Mouse (Mus musculus) macrophage (primary cell): ENCODE data around the gene Herc1. TPM values are rescaled to one million over a fixed set of nuclear protein-coding genes. Genes with fewer than 3 reads are reported as not detected.

Source experiments
- H3K27ac ChIP-seq: fragments of 350-480 bp; formaldehyde crosslinking; 2 replicates; pipeline ENCODE4 v1.9.0; 2021
- H3K36me3 ChIP-seq: fragments of 350-480 bp; formaldehyde crosslinking; 2 replicates; pipeline ENCODE4 v1.9.0; 2021; ENCODE audit errors: inconsistent target
- H3K4me3 ChIP-seq: fragments of 350-480 bp; formaldehyde crosslinking; 2 replicates; pipeline ENCODE4 v1.9.0; 2021; ENCODE audit errors: inconsistent target
- H3K79me2 ChIP-seq: fragments of 350-480 bp; formaldehyde crosslinking; 2 replicates; pipeline ENCODE4 v1.9.0; 2021; ENCODE audit errors: inconsistent target
- WGBS: methylation state at CpG from one replicate; pipeline ENCODE4 v1.1.7; 2026; ENCODE audit warnings: inconsistent platforms; ENCODE audit not compliant: missing documents; 5-methylcytosine and 5-hydroxymethylcytosine counted together
- polyA plus RNA-seq: library from polyadenylated mRNA; stranded (reverse); fragments of 250-400 nt; gene quantifications from 3 replicates; pipeline ENCODE4 v1.2.4, GENCODE M21; 2018; ENCODE audit warnings: inconsistent platforms

Gene Herc1
- polyA plus RNA-seq, 1 experiment from 2014 or later = 28.0 TPM

GRCm38 (mm10) chr9:66332393-66332792 is 17.9 kb upstream of the Herc1 start:
- Histone ChIP-seq H3K27ac (no peak overlapping the region), H3K79me2 (no peaks in the 10 kb centered on the region), H3K4me3 (no peak overlapping the region), H3K36me3 (no peaks in the 10 kb centered on the region)
- WGBS = 98% methylated on average over 2 of the region's 2 CpGs

DNA sequence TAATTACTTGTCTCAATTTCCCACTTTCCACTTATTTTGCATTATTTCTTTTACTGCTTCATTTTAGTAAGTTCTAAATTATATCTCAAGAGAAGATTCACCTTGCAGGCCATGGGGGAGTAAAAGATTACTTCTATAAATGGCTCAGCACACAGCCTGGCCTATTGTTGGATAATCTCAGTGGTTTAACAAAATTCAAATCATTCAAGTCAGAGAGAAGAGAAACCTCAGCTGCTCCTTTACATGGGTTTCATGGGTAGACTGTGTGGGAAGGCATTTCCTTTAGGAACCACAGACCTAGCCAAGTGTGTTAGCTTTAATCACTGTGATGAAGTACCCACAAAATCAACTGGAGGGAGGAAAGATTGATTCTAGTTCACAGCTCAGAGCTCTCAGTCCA is 13.0 kb upstream of the Herc1 start:
- Histone ChIP-seq H3K4me3 (no peak overlapping the region), H3K27ac (no peak overlapping the region), H3K36me3 (no peaks in the 10 kb centered on the region), H3K79me2 (no peaks in the 10 kb centered on the region)

DNA sequence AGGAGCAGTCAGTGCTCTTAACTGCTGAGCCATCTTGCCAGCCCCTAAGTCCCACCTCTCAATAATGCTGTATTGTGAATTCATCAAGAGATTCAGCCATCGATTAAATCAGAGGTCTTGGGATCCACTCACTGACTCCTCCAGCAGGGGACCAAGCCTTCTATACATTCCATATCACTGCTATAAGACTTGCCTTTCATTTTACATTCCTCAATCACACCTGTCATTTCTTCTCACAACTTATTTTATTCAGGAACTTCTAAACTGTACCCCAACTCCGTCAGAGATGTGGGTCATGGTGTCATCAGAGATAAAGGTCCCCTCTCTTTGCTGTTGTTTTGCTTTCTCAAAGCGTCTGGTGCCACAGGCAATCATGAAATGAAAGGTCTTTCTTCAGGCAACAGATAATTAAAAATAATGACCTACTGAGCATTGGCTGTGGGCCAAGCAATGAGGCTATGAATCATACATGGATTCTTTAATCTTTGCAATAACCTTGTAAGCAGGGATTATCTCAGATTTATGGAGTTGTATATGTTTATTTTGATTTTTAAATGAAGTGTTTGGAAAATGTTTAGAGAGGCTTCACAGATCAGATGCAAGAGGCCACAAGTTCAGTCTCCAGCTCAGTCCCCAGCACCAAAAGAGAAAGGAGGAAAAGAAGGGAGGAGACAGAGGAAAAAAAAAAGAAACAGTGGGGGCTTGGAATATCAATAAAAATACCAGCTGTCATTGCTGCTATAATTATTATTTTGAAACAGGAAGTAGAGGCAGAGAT is 12.1 kb upstream of the Herc1 start:
- Histone ChIP-seq H3K27ac (no peak overlapping the region), H3K79me2 (no peaks in the 10 kb centered on the region)
- WGBS = 87% methylated on average over 3 of the region's 3 CpGs

DNA sequence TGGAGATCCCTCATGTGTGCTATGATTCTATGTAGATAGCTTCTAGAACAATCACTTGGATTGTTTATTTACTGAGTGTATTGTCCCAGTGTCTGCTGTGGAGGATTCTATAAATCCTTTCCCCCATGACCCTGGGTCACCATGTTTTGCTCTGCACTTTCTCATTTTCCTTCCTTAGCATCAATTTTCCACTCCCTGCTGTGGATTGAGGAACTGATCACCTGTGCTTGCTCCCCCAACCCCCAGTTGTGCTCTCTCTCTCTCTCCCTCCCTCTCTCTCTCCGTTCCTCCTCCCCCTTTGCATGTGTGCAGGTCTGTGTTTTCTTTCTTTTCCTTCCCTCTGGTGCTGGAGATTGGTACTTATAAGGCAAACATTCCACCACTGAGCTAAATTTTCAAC is 10.5 kb upstream of the Herc1 start:
- WGBS = 43% methylated on average over 1 of the region's 1 CpGs
- H3K27ac ChIP-seq = no peak overlapping the region
- no peaks in the 10 kb centered on the region for H3K79me2 ChIP-seq
- H3K4me3 ChIP-seq = no peak overlapping the region
- no peaks in the 10 kb centered on the region for H3K36me3 ChIP-seq

More for the DNA sequence above, 12.1 kb upstream of the Herc1 start:
- Histone ChIP-seq H3K36me3 (no peaks in the 10 kb centered on the region), H3K4me3 (no peak overlapping the region)

DNA sequence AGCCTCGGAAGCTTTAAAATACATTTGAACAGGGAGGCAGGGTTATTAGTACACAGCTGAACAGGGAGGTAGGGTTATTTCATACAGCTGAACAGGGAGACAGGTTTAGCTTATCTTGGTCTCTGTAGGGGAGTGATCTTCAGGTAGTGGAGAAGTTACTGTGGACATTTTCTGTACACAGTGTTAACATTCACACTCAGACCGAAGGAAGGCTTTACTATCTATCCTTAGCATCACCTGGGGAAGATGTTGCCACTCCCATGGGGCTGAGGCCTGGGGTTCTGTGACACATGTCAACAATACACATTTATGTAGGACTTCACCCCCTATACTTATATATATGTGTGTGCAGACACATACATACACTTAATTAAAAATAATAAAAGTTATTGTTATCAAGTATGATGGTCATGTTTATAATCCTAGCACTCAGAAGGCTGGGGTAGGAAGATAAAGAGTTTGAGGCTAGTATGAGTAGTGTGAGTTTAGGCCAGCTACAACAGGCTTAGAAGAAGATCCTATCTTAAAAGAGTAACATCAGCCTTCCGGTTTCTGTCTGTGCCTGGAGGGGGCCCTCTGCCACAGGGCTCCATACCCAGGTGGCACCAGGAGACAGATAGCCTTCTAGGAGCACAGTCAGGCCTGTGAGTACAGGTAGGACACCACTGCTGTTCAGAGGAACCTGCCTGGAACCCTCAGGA is 9.7 kb upstream of the Herc1 start:
- no peak overlapping the region for H3K27ac ChIP-seq
- WGBS = 90% methylated on average over 3 of the region's 3 CpGs
- no peaks in the 10 kb centered on the region for H3K36me3 ChIP-seq
- no peak overlapping the region for H3K4me3 ChIP-seq
- no peaks in the 10 kb centered on the region for H3K79me2 ChIP-seq

- Histone ChIP-seq H3K79me2 (peaks cover 19% of the 10 kb centered on the region), H3K36me3 (no peaks in the 10 kb centered on the region), H3K27ac (peak overlapping the region; percentile 52), H3K4me3 (no peak overlapping the region)
- 57% methylated on average over 7 of the region's 7 CpGs for WGBS
These were observed 2.7 kb upstream of the Herc1 start for GRCm38 (mm10) chr9:66347405-66348035.

GRCm38 (mm10) chr9:66349144-66349859 is 948 bp upstream of the Herc1 start:
- peak overlapping the region; percentile 82 for H3K4me3 ChIP-seq
- no peaks in the 10 kb centered on the region for H3K36me3 ChIP-seq
- WGBS = 43% methylated on average over 7 of the region's 8 CpGs
- H3K27ac ChIP-seq = peak overlapping the region; percentile 55; the same call in 1 of the 2 replicates
- H3K79me2 ChIP-seq = peaks cover 37% of the 10 kb centered on the region

DNA sequence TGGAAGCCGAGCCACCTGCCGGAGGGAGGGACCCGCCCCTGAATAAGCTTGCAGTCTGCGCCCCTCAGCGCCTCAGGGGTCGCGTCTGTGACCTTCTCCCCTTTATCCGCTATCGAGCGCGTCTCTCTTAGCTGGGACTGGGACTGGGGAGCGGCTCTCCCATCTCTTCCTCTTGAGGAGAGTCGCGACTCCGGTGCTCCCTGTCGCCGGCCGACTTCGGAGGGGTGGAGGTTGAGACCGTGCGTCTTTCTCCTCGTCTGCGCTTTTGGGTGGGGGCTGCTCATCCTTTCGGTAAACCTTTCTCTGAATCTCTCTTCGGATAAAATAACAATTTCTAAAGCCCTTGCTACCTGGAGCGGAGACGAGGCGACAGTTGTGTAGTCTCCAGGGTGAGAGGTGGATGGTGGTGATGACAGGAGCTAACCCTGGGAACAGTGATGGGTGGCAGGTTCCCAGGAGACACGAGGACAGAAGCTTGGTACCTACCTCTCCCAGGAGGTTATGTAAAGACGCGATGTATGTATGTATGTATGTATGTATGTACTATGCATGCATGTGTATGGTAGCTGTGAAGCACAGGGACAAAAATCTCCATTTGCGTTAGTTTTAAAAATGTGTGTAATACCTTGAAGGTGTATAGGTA is 659 bp downstream of the Herc1 start:
- no peaks in the 10 kb centered on the region for H3K36me3 ChIP-seq
- H3K4me3 ChIP-seq = peak overlapping the region; percentile 94
- H3K79me2 ChIP-seq = peaks cover 53% of the 10 kb centered on the region
- peak overlapping the region; percentile 61 for H3K27ac ChIP-seq
- WGBS = 1% methylated on average over 28 of the region's 32 CpGs

DNA sequence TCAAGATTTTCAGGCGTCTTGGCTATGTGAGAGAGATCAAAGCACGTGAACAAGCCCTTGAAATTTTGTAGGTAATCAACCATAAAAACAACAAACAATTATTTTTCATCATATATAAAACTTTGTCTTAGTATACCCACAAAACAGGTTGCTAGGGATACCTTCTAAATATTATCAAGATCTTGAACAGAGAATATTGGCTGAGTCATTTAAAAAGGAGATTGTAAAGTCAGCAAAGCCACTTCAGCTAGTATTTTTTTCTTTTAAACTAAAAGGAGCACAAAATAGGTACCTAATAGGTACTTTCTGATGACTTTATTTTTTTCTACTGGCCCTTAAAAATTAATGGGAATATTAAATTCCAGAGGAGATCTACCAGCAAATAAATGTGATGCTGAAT is 2.5 kb downstream of the Herc1 start:
- 84% methylated on average over 2 of the region's 2 CpGs for WGBS
- no peaks in the 10 kb centered on the region for H3K36me3 ChIP-seq
- no peak overlapping the region for H3K27ac ChIP-seq
- no peak overlapping the region for H3K4me3 ChIP-seq
- peaks cover 71% of the 10 kb centered on the region for H3K79me2 ChIP-seq

- Histone ChIP-seq H3K27ac (peak overlapping the region; percentile 48), H3K4me3 (no peak overlapping the region), H3K79me2 (peaks cover 100% of the 10 kb centered on the region), H3K36me3 (no peaks in the 10 kb centered on the region)
- WGBS = 21% methylated on average over 4 of the region's 4 CpGs
These were observed 8.9 kb downstream of the Herc1 start for GRCm38 (mm10) chr9:66359135-66359534.

- H3K4me3 ChIP-seq = no peak overlapping the region
- H3K36me3 ChIP-seq = no peaks in the 10 kb centered on the region
- peaks cover 100% of the 10 kb centered on the region for H3K79me2 ChIP-seq
- H3K27ac ChIP-seq = peak overlapping the region; percentile 48; the same call in 1 of the 2 replicates
- WGBS = 72% methylated on average over 14 of the region's 14 CpGs
These were observed 10.0 kb downstream of the Herc1 start for GRCm38 (mm10) chr9:66360143-66360690.

- WGBS = 84% methylated on average over 4 of the region's 4 CpGs
- Histone ChIP-seq H3K36me3 (peaks cover 11% of the 10 kb centered on the region; the same call in 1 of the 2 replicates), H3K4me3 (no peak overlapping the region), H3K27ac (no peak overlapping the region), H3K79me2 (peaks cover 98% of the 10 kb centered on the region)
These were observed 18.7 kb downstream of the Herc1 start for GRCm38 (mm10) chr9:66368890-66369433.

GRCm38 (mm10) chr9:66370334-66370733 is 20.1 kb downstream of the Herc1 start:
- Histone ChIP-seq H3K36me3 (peaks cover 11% of the 10 kb centered on the region; the same call in 1 of the 2 replicates), H3K4me3 (no peak overlapping the region), H3K79me2 (peaks cover 93% of the 10 kb centered on the region), H3K27ac (no peak overlapping the region)
- WGBS = 100% methylated on average over 3 of the region's 3 CpGs
